Mouse (Mus musculus) CH12.LX (cell line): ENCODE data around the gene Vax2. TPM values are rescaled to one million over a fixed set of nuclear protein-coding genes. Genes with fewer than 3 reads are reported as not detected.

ENCODE experiments used
- DNase-seq: peaks from one replicate; pipeline ENCODE4 v3.0.0-alpha.2; 2013; ENCODE audit errors: extremely low read depth
- H3K27ac ChIP-seq: 2 replicates; pipeline ENCODE4 v1.5.1; 2012; ENCODE audit warnings: low read depth, mild to moderate bottlenecking, control low read depth, moderate library complexity; ENCODE audit not compliant: insufficient read depth
- H3K27me3 ChIP-seq: replicated peaks from 2 replicates; pipeline ENCODE3; 2012; ENCODE audit warnings: inconsistent platforms
- H3K36me3 ChIP-seq, 2 experiments: replicated peaks in 1 of 2; 2 replicates each; pipeline versions ENCODE3 to v1.6.1; 2012; ENCODE audit warnings: inconsistent platforms in 1 of 2, low read length in 1 of 2, mild to moderate bottlenecking in 1 of 2, mixed read lengths in 1 of 2, moderate library complexity in 1 of 2; ENCODE audit not compliant: control insufficient read depth in 1 of 2, insufficient read depth in 1 of 2
- H3K4me1 ChIP-seq, 2 experiments: 2 replicates each; pipeline ENCODE4 v1.6.1; 2012; ENCODE audit warnings: inconsistent platforms in 1 of 2, moderate library complexity in 1 of 2; ENCODE audit not compliant: insufficient read depth in 2 of 2, control insufficient read depth in 1 of 2
- H3K4me2 ChIP-seq: 2 replicates; pipeline ENCODE4 v1.6.1; 2012; ENCODE audit warnings: low read depth, mild to moderate bottlenecking, control low read depth; ENCODE audit not compliant: poor library complexity, insufficient read depth, severe bottlenecking
- H3K4me3 ChIP-seq, 3 experiments: fragments of 150-350 bp in 1 of 3; sonication (generic) in 1 of 3; replicated peaks in 1 of 3; 2 replicates each; pipeline versions ENCODE3 to v1.5.1; 2011 to 2012; ENCODE audit warnings: low read depth in 2 of 3, low read length in 2 of 3, mild to moderate bottlenecking in 2 of 3, moderate library complexity in 2 of 3, control low read depth in 1 of 3, improper control_type of control experiment in 1 of 3, inconsistent platforms in 1 of 3, mixed read lengths in 1 of 3; ENCODE audit not compliant: poor library complexity in 1 of 3
- H3K79me2 ChIP-seq: replicated peaks from 2 replicates; pipeline ENCODE4 v1.6.1; 2012; ENCODE audit warnings: mild to moderate bottlenecking, moderate library complexity; ENCODE audit not compliant: control insufficient read depth, poor library complexity, insufficient read depth, severe bottlenecking; ENCODE audit errors: extremely low read depth
- H3K9ac ChIP-seq: 2 replicates; pipeline ENCODE4 v1.6.1; 2012; ENCODE audit warnings: low read depth, mild to moderate bottlenecking, control low read depth, moderate library complexity; ENCODE audit not compliant: insufficient read depth
- H3K9me3 ChIP-seq: replicated peaks from 2 replicates; pipeline ENCODE3; 2012; ENCODE audit warnings: low read length, inconsistent platforms, mixed read lengths
- BHLHE40 ChIP-seq: IDR thresholded peaks from 2 replicates; pipeline ENCODE4 v1.6.1; 2011; ENCODE audit warnings: mild to moderate bottlenecking, low read depth, low read length, improper control_type of control experiment
- CHD1 ChIP-seq: IDR thresholded peaks from 2 replicates; pipeline ENCODE4 v1.6.1; 2012; ENCODE audit warnings: low read depth, low read length, improper control_type of control experiment, inconsistent platforms
- E2F4 ChIP-seq: IDR thresholded peaks from 2 replicates; pipeline ENCODE4 v1.6.1; 2011; ENCODE audit warnings: low read depth, low read length, improper control_type of control experiment; ENCODE audit not compliant: insufficient replicate concordance
- EP300 ChIP-seq: IDR thresholded peaks from 2 replicates; pipeline ENCODE4 v1.6.1; 2011; ENCODE audit warnings: low read length, improper control_type of control experiment
- ETS1 ChIP-seq: conservative IDR thresholded peaks from 2 replicates; pipeline ENCODE4 v1.6.1; 2012; ENCODE audit warnings: low read depth, mild to moderate bottlenecking, inconsistent platforms, low read length, improper control_type of control experiment, moderate library complexity
- GABPA ChIP-seq: IDR thresholded peaks from 2 replicates; pipeline ENCODE4 v1.6.1; 2012; ENCODE audit warnings: low read depth, low read length, improper control_type of control experiment, inconsistent platforms; ENCODE audit not compliant: insufficient replicate concordance
- IRF4 ChIP-seq: IDR thresholded peaks from 2 replicates; pipeline ENCODE4 v1.6.1; 2014; ENCODE audit warnings: low read depth, mild to moderate bottlenecking, inconsistent platforms, low read length, improper control_type of control experiment
- KAT2A ChIP-seq: IDR thresholded peaks from 2 replicates; pipeline ENCODE4 v1.6.1; 2012; ENCODE audit warnings: low read length, improper control_type of control experiment, inconsistent platforms; ENCODE audit not compliant: insufficient replicate concordance
- MAFK ChIP-seq: IDR thresholded peaks from 2 replicates; pipeline ENCODE4 v1.6.1; 2011; ENCODE audit warnings: low read length, improper control_type of control experiment; ENCODE audit not compliant: insufficient replicate concordance
- MAX ChIP-seq: IDR thresholded peaks from 2 replicates; pipeline ENCODE4 v1.6.1; 2011; ENCODE audit warnings: low read length, improper control_type of control experiment
- MEF2A ChIP-seq: IDR thresholded peaks from 2 replicates; pipeline ENCODE4 v1.6.1; 2014; ENCODE audit warnings: low read depth, mild to moderate bottlenecking, inconsistent platforms, low read length, improper control_type of control experiment, borderline replicate concordance
- MYC ChIP-seq: IDR thresholded peaks from 2 replicates; pipeline ENCODE4 v1.6.1; 2011; ENCODE audit warnings: low read depth, mild to moderate bottlenecking, improper control_type of control experiment, low read length
- NELFE ChIP-seq: IDR thresholded peaks from 2 replicates; pipeline ENCODE4 v1.6.1; 2011; ENCODE audit warnings: low read depth, low read length, improper control_type of control experiment
- NRF1 ChIP-seq: IDR thresholded peaks from 2 replicates; pipeline ENCODE4 v1.6.1; 2014; ENCODE audit warnings: low read depth, mild to moderate bottlenecking, inconsistent platforms, low read length, improper control_type of control experiment, moderate library complexity
- RAD21 ChIP-seq: IDR thresholded peaks from 2 replicates; pipeline ENCODE4 v1.6.1; 2011; ENCODE audit warnings: low read depth, mild to moderate bottlenecking, low read length, improper control_type of control experiment, moderate library complexity
- RCOR1 ChIP-seq: conservative IDR thresholded peaks from 2 replicates; pipeline ENCODE4 v1.6.1; 2012; ENCODE audit warnings: low read depth, mild to moderate bottlenecking, inconsistent platforms, low read length, improper control_type of control experiment
- SIN3A ChIP-seq: IDR thresholded peaks from 2 replicates; pipeline ENCODE4 v1.6.1; 2012; ENCODE audit warnings: low read length, improper control_type of control experiment, inconsistent platforms
- SMC3 ChIP-seq: IDR thresholded peaks from 2 replicates; pipeline ENCODE4 v1.6.1; 2011; ENCODE audit warnings: low read depth, low read length, improper control_type of control experiment
- TBP ChIP-seq: conservative IDR thresholded peaks from 2 replicates; pipeline ENCODE4 v1.6.1; 2011; ENCODE audit warnings: low read depth, low read length, improper control_type of control experiment
- TCF12 ChIP-seq: IDR thresholded peaks from 2 replicates; pipeline ENCODE4 v1.6.1; 2014; ENCODE audit warnings: low read depth, mild to moderate bottlenecking, inconsistent platforms, low read length, improper control_type of control experiment
- USF2 ChIP-seq: conservative IDR thresholded peaks from 2 replicates; pipeline ENCODE4 v1.6.1; 2011; ENCODE audit warnings: low read depth, low read length, improper control_type of control experiment
- ZC3H11A ChIP-seq: IDR thresholded peaks from 2 replicates; pipeline ENCODE4 v1.6.1; 2012; ENCODE audit warnings: low read depth, mild to moderate bottlenecking, inconsistent platforms, low read length, improper control_type of control experiment
- ZKSCAN1 ChIP-seq: IDR thresholded peaks from 2 replicates; pipeline ENCODE4 v1.6.1; 2012; ENCODE audit warnings: low read depth, inconsistent platforms, low read length, improper control_type of control experiment, borderline replicate concordance
- ZMIZ1 ChIP-seq: IDR thresholded peaks from 2 replicates; pipeline ENCODE4 v1.6.1; 2012; ENCODE audit warnings: low read depth, mild to moderate bottlenecking, inconsistent platforms, low read length, improper control_type of control experiment
- dilution Hi-C: fragments of 300-500 bp; cut with MboI; formaldehyde crosslinking; loops from 2 replicates; pipeline ENCODE4 v1.14.3; 2020; ENCODE audit warnings: low sequenced_read_pairs; ENCODE audit not compliant: extremely low pct_unique_long_range_greater_than_20kb, extremely low pct_ligation_motif_present
- in situ Hi-C: fragments of 300-500 bp; cut with MboI; formaldehyde crosslinking; loops from 3 replicates; pipeline ENCODE4 v1.14.3; 2019; ENCODE audit warnings: low sequenced_read_pairs, low pct_ligation_motif_present, low pct_unique_long_range_greater_than_20kb, mixed read lengths
- polyA plus RNA-seq: library from polyadenylated mRNA; unstranded; fragments of >175 nt; gene quantifications from 2 replicates; pipeline ENCODE4 v1.2.1, GENCODE M21; 2012; ENCODE audit warnings: low read depth; ENCODE audit not compliant: insufficient read length
- total RNA-seq, 2 experiments: library from RNA; depleted of rRNA; stranded (reverse); fragments of 300-350 nt in 1 of 2; fragments of >200 nt in 1 of 2; gene quantifications; 2 replicates each; pipeline ENCODE4 v1.2.3; 2012 to 2014

Gene Vax2
- total and polyA plus RNA-seq, 3 experiments = not detected

- TF ChIP-seq SMC3 (peak; percentile 86), ETS1 (no peak), MAX (no peak), MYC (no peak), BHLHE40 (no peak), NRF1 (no peak), GABPA (no peak), CHD1 (no peak), IRF4 (no peak)
These were observed 20.1 kb downstream of the Vax2 start (continued) for GRCm38 (mm10) chr6:83731128-83731527.

- no peaks in the 10 kb centered on the region for H3K79me2 ChIP-seq
- H3K9ac ChIP-seq = no peak overlapping the region
- in situ Hi-C loops = no loop called here
- DNase-seq = no peak
- no peaks in the 10 kb centered on the region for H3K4me1 ChIP-seq
- H3K4me2 ChIP-seq = no peak overlapping the region
- dilution Hi-C loops = no loop called here
- peaks cover 82% of the 10 kb centered on the region for H3K27me3 ChIP-seq
- peaks cover 35% of the 10 kb centered on the region for H3K9me3 ChIP-seq
- no peaks in the 10 kb centered on the region for H3K36me3 ChIP-seq
- H3K4me3 ChIP-seq = no peak overlapping the region
- H3K27ac ChIP-seq = no peak overlapping the region
- TF ChIP-seq TCF12 (no peak), NELFE (no peak), USF2 (no peak), RCOR1 (no peak), RAD21 (no peak), ZKSCAN1 (no peak), EP300 (no peak), KAT2A (no peak), NRF1 (no peak), ZMIZ1 (no peak), MEF2A (no peak), TBP (no peak), MAFK (no peak), IRF4 (no peak), SIN3A (no peak), E2F4 (no peak), ZC3H11A (no peak)
These were observed 26.2 kb downstream of the Vax2 start for GRCm38 (mm10) chr6:83737311-83737710.
